Mouse (Mus musculus): ENCODE results near the gene Zfp764. TPM values are rescaled to one million over a fixed set of nuclear protein-coding genes. Genes with fewer than 3 reads are reported as not detected.
"Not testable (repeated sequence)": the region's sequence is repeated elsewhere in the genome, so short reads cannot be mapped to it uniquely, and the experiment has no call there.

Zfp764 gene
- 9.1 and 9.3 TPM in 2 replicates for polyA plus RNA-seq (2015; fragmentation: Nextera tagmentation; extraction: Ambion mirVana)

DNA sequence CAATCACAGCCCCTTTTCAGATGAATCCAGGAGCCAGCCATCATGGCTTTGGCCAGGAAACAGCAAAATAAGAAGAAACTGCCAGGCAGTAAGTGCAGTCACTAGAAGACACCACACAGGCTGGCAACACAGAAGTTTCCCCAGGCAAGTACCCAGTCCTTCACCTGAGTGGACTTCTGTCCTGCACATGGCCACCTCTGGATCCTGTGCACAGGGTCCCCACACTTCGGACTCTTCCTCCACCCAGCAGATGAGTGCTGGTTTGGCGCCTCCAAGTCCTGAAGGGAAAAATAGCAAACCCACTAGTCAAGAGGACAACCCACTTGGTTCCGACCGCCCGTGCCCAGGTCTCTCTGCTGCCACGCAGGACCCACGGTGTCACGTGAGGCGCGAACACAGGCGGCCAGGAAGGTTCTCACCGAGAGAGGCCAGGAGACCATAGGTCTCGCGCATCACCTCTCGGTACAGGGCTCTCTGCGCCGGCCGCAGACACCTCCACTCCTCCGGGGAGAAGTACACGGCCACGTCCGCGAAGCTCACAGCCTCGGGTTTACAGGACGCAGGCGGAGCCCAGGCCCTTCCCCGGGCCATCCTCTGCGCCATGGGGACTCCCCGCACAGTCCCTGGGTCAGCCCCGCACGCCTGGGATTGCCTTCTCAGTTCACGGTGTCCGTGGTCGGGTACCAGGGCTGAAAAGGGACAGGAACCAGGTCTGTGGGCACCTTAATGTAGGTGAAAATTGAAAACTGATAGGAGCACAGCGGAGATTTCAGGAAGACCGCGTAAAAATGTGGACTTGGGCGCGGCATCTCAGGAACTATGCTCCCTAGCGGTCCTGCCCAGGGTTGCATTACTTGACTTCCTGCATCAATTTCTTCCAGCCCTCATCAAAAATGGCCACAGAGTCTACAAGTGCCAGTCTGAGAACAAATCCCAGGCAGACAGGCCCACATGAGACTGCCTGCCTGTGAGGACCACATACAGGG, at the start of gene Zfp764:
Zfp764 (minus strand) TSS at position 821 of the 986 bp plus-strand sequence.
- H3K9ac ChIP-seq (ENCODE audit: low read length), result peak within 1 kb of the TSS; percentile 88
- H3K27ac ChIP-seq (ENCODE audit: low read length), result peak within 1 kb of the TSS; percentile 76
- peak; percentile 90 for ATAC-seq (ENCODE audit: low read depth)
- 6% methylated on average over 38 of the region's 40 CpGs for WGBS
- not testable (repeated sequence) for H3K4me1 ChIP-seq (replicated peaks; ENCODE audit: control insufficient read depth, insufficient read depth, low read length); H3K9me3 ChIP-seq (ENCODE audit: control insufficient read depth, low read length); H3K27me3 ChIP-seq (ENCODE audit: control insufficient read depth, insufficient read depth, low read depth, low read length); H3K36me3 ChIP-seq (ENCODE audit: control insufficient read depth, insufficient read depth, low read length)
- H3K4me3 ChIP-seq (ENCODE audit: low read length), result peak within 1 kb of the TSS; percentile 70
- peak within 1 kb of the TSS; percentile 89 for H3K4me2 ChIP-seq (ENCODE audit: low read depth, low read length)

- Histone ChIP-seq H3K27me3 (ENCODE audit: control insufficient read depth, insufficient read depth, low read depth, low read length) (no peaks in the 10 kb centered on the region), H3K9me3 (ENCODE audit: control insufficient read depth, low read length) (peaks cover 7% of the 10 kb centered on the region), H3K27ac (ENCODE audit: low read length) (no peak overlapping the region), H3K9ac (ENCODE audit: low read length) (no peak overlapping the region), H3K36me3 (ENCODE audit: control insufficient read depth, insufficient read depth, low read length) (peaks cover 24% of the 10 kb centered on the region), H3K4me2 (ENCODE audit: low read depth, low read length) (no peak overlapping the region), H3K4me3 (ENCODE audit: low read length) (no peak overlapping the region), H3K4me1 (replicated peaks; ENCODE audit: control insufficient read depth, insufficient read depth, low read length) (peaks cover 7% of the 10 kb centered on the region)
- 88% methylated on average over 7 of the region's 7 CpGs for WGBS
- no peak for ATAC-seq (ENCODE audit: low read depth)
Observed at GRCm38 (mm10) chr7:127454905-127455304, 48.3 kb upstream of the Zfp764 start.

DNA sequence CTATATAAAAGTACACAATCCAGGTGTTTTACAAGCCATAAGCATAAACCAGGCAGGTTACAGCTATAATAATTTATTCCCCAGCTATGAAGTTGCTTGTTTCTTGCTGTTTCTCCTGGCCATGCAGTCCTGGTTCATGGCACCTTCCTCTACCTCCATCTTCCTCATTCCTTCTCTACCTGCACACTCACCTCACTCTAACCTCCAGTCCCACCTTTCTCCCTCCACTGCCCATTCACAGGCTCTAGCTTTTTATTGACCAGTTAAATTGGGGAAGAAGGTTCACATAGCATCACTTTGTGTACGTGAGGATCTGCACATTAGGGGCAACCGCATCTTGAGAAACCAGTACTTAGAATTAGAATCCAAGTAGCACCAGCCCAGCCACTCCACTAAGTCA, 46.4 kb upstream of the Zfp764 start:
- H3K4me2 ChIP-seq (ENCODE audit: low read depth, low read length), result no peak overlapping the region
- no peak overlapping the region for H3K27ac ChIP-seq (ENCODE audit: low read length)
- no peak overlapping the region for H3K9ac ChIP-seq (ENCODE audit: low read length)
- H3K27me3 ChIP-seq (ENCODE audit: control insufficient read depth, insufficient read depth, low read depth, low read length), result no peaks in the 10 kb centered on the region
- peaks cover 7% of the 10 kb centered on the region for H3K9me3 ChIP-seq (ENCODE audit: control insufficient read depth, low read length)
- 92% methylated on average over 2 of the region's 2 CpGs for WGBS
- no peak for ATAC-seq (ENCODE audit: low read depth)
- H3K36me3 ChIP-seq (ENCODE audit: control insufficient read depth, insufficient read depth, low read length), result peaks cover 24% of the 10 kb centered on the region
- H3K4me1 ChIP-seq (replicated peaks; ENCODE audit: control insufficient read depth, insufficient read depth, low read length), result peaks cover 15% of the 10 kb centered on the region
- H3K4me3 ChIP-seq (ENCODE audit: low read length), result no peak overlapping the region

GRCm38 (mm10) chr7:127449966-127450365, 43.3 kb upstream of the Zfp764 start:
- Histone ChIP-seq H3K27me3 (ENCODE audit: control insufficient read depth, insufficient read depth, low read depth, low read length) (no peaks in the 10 kb centered on the region), H3K4me2 (ENCODE audit: low read depth, low read length) (peak overlapping the region; percentile 89), H3K4me1 (replicated peaks; ENCODE audit: control insufficient read depth, insufficient read depth, low read length) (peaks cover 20% of the 10 kb centered on the region), H3K4me3 (ENCODE audit: low read length) (peak overlapping the region; percentile 78), H3K9me3 (ENCODE audit: control insufficient read depth, low read length) (no peaks in the 10 kb centered on the region), H3K9ac (ENCODE audit: low read length) (peak overlapping the region; percentile 66), H3K27ac (ENCODE audit: low read length) (no peak overlapping the region), H3K36me3 (ENCODE audit: control insufficient read depth, insufficient read depth, low read length) (peaks cover 5% of the 10 kb centered on the region; the same call in 1 of the 2 replicates)
- ATAC-seq (ENCODE audit: low read depth), result no peak
- WGBS, result 78% methylated on average over 7 of the region's 7 CpGs

- Histone ChIP-seq H3K9ac (ENCODE audit: low read length) (peak within 1 kb of the TSS; percentile 81), H3K27me3 (ENCODE audit: control insufficient read depth, insufficient read depth, low read depth, low read length) (no peaks in the 10 kb centered on the region), H3K9me3 (ENCODE audit: control insufficient read depth, low read length) (no peaks in the 10 kb centered on the region), H3K4me2 (ENCODE audit: low read depth, low read length) (peak within 1 kb of the TSS; percentile 89), H3K36me3 (ENCODE audit: control insufficient read depth, insufficient read depth, low read length) (peaks cover 13% of the 10 kb centered on the region), H3K27ac (ENCODE audit: low read length) (peak within 1 kb of the TSS; percentile 86), H3K4me1 (replicated peaks; ENCODE audit: control insufficient read depth, insufficient read depth, low read length) (peaks cover 20% of the 10 kb centered on the region), H3K4me3 (ENCODE audit: low read length) (peak within 1 kb of the TSS; percentile 78)
- ATAC-seq (ENCODE audit: low read depth), result peak; percentile 93
- under 1% methylated on average over 54 of the region's 54 CpGs for WGBS
Observed at GRCm38 (mm10) chr7:127448521-127449300, 42.1 kb upstream of the Zfp764 start, which contains the start of gene Zfp689. Gene Zfp689, minus strand, starts transcription at chr7:127449158.

GRCm38 (mm10) chr7:127443976-127444375, 37.4 kb upstream of the Zfp764 start:
- WGBS, result 85% methylated on average over 20 of the region's 20 CpGs
- Histone ChIP-seq H3K27ac (ENCODE audit: low read length) (no peak overlapping the region), H3K4me2 (ENCODE audit: low read depth, low read length) (no peak overlapping the region), H3K4me1 (replicated peaks; ENCODE audit: control insufficient read depth, insufficient read depth, low read length) (peaks cover 7% of the 10 kb centered on the region; the same call in 1 of the 2 replicates), H3K4me3 (ENCODE audit: low read length) (no peak overlapping the region), H3K27me3 (ENCODE audit: control insufficient read depth, insufficient read depth, low read depth, low read length) (no peaks in the 10 kb centered on the region), H3K36me3 (ENCODE audit: control insufficient read depth, insufficient read depth, low read length) (peaks cover 14% of the 10 kb centered on the region), H3K9me3 (ENCODE audit: control insufficient read depth, low read length) (no peaks in the 10 kb centered on the region), H3K9ac (ENCODE audit: low read length) (no peak overlapping the region)
- no peak for ATAC-seq (ENCODE audit: low read depth)

DNA sequence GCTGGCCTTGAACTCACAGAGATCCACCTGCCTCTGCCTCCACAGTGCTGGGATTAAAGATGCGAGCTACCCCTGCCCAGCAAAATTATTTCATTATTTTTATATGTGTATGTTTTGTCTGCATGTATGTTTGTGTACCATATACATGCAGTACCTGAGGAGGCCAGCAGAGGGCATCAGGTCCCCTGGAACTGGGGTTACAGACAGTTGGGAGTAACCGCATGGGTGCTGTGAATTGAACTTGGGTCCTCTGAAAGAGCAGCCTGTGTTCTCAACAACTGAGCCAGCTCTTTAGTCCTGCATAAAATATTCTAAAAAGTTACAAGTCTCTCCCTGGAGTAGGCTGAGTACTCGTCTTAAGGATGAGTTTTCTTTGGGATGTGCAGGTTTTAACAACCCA, 31.1 kb upstream of the Zfp764 start:
- WGBS, result 79% methylated on average over 3 of the region's 3 CpGs
- Histone ChIP-seq H3K36me3 (ENCODE audit: control insufficient read depth, insufficient read depth, low read length) (no peaks in the 10 kb centered on the region), H3K9me3 (ENCODE audit: control insufficient read depth, low read length) (peaks cover 6% of the 10 kb centered on the region), H3K27ac (ENCODE audit: low read length) (no peak overlapping the region), H3K27me3 (ENCODE audit: control insufficient read depth, insufficient read depth, low read depth, low read length) (no peaks in the 10 kb centered on the region), H3K4me2 (ENCODE audit: low read depth, low read length) (no peak overlapping the region), H3K9ac (ENCODE audit: low read length) (no peak overlapping the region), H3K4me3 (ENCODE audit: low read length) (no peak overlapping the region), H3K4me1 (replicated peaks; ENCODE audit: control insufficient read depth, insufficient read depth, low read length) (no peaks in the 10 kb centered on the region)
- no peak for ATAC-seq (ENCODE audit: low read depth)

DNA sequence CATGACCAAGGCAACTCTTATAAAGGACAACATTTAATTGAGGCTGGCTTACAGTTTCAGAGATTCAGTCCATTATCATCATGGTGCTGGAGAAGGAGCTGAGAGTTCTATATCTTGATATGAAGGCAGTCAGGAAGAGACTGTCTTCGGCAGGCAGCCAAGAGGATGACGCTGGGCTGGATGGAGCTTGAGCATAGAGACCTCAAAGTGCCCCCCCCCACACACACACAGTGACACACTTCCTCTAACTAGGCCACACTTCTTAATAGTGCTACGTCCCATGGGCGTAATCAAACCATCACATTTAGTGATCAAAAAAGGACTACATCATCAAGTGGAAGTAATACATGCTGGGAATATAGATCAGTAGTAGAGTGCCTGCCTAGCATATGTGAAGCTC, 28.6 kb upstream of the Zfp764 start:
- Histone ChIP-seq H3K4me1 (replicated peaks; ENCODE audit: control insufficient read depth, insufficient read depth, low read length) (no peaks in the 10 kb centered on the region), H3K36me3 (ENCODE audit: control insufficient read depth, insufficient read depth, low read length) (no peaks in the 10 kb centered on the region), H3K4me3 (ENCODE audit: low read length) (no peak overlapping the region), H3K4me2 (ENCODE audit: low read depth, low read length) (no peak overlapping the region), H3K9me3 (ENCODE audit: control insufficient read depth, low read length) (peaks cover 6% of the 10 kb centered on the region), H3K27ac (ENCODE audit: low read length) (no peak overlapping the region), H3K9ac (ENCODE audit: low read length) (no peak overlapping the region), H3K27me3 (ENCODE audit: control insufficient read depth, insufficient read depth, low read depth, low read length) (no peaks in the 10 kb centered on the region)
- no peak for ATAC-seq (ENCODE audit: low read depth)
- 89% methylated on average over 4 of the region's 4 CpGs for WGBS

- H3K4me2 ChIP-seq (ENCODE audit: low read depth, low read length), result no peak overlapping the region
- WGBS, result 56% methylated on average over 3 of the region's 3 CpGs
Observed at GRCm38 (mm10) chr7:127426354-127426753, 19.7 kb upstream of the Zfp764 start.

More at GRCm38 (mm10) chr7:127426354-127426753, 19.7 kb upstream of the Zfp764 start:
- Histone ChIP-seq H3K9me3 (ENCODE audit: control insufficient read depth, low read length) (no peaks in the 10 kb centered on the region), H3K27ac (ENCODE audit: low read length) (no peak overlapping the region), H3K27me3 (ENCODE audit: control insufficient read depth, insufficient read depth, low read depth, low read length) (peaks cover 6% of the 10 kb centered on the region; the same call in 1 of the 2 replicates), H3K36me3 (ENCODE audit: control insufficient read depth, insufficient read depth, low read length) (no peaks in the 10 kb centered on the region), H3K9ac (ENCODE audit: low read length) (no peak overlapping the region), H3K4me1 (replicated peaks; ENCODE audit: control insufficient read depth, insufficient read depth, low read length) (peaks cover 4% of the 10 kb centered on the region), H3K4me3 (ENCODE audit: low read length) (no peak overlapping the region)
- no peak for ATAC-seq (ENCODE audit: low read depth)
